8 mouse cellular contexts compared by ENCODE assay signal in the genomic region with DNA sequence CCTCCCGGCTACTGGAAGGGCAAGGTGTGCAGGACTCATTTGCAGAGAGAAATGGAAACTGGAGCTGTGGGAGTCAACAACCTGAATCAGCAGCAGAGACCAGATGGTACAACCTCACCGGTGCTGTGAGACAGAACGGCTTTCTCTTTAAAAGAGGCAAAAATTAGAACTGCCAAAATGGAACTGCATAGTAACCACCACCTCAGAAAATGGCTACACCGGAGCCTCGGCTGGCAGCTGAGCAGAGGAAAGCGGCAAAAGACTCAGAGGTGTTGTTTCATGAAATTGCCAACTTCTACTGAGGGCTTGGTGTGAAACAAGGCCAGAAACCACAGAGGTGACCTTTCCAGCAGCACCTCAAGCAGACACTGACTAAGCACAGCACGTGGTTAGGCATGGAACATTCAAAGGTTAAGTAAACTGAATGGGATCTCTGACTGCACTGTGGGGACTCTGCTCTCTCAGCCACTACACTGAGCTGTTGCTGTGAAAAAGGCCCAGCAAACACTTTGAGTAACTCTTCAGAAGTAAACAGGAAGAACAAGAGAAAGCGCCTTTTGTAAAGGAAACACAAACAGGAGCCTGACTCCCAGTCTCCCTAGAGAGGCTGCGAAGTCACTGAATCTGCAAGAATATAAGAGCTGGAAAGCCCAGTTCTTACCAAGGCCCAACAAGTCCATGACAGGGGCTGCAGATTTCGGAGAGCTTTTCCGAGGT. TPM values are rescaled to one million over a fixed set of nuclear protein-coding genes. Genes with fewer than 3 reads are reported as not detected.
A peak's percentile ranks its signal among the peaks of the same experiment; 100 is the strongest.
DNase-seq lines count a peak whose midpoint lies in the region; ATAC-seq and TF ChIP-seq lines count a peak whose summit lies in the region.

No protein-coding gene starts in this region.

- H3K9me3 ChIP-seq in lung, postnatal 0 days (ENCODE audit: low read length) = no peaks in the 10 kb centered on the region
- H3K9me3 ChIP-seq in forebrain, embryonic 16.5 days (ENCODE audit: control insufficient read depth, low read length) = no peaks in the 10 kb centered on the region

- H3K4me1 ChIP-seq in lung, postnatal 0 days (ENCODE audit: insufficient read depth, low read depth, low read length) = no peaks in the 10 kb centered on the region
- no peaks in the 10 kb centered on the region for H3K4me1 ChIP-seq in forebrain, embryonic 16.5 days (replicated peaks; ENCODE audit: control insufficient read depth, insufficient read depth, low read length)

- H3K4me2 ChIP-seq in lung, postnatal 0 days (replicated peaks; ENCODE audit: low read depth, low read length) = no peak overlapping the region
- no peak overlapping the region for H3K4me2 ChIP-seq in forebrain, embryonic 16.5 days (ENCODE audit: low read length)

- peaks cover 13% of the 10 kb centered on the region; the same call in 1 of the 2 replicates for H3K36me3 ChIP-seq in lung, postnatal 0 days (ENCODE audit: insufficient read depth, low read length)
- peaks cover 13% of the 10 kb centered on the region for H3K36me3 ChIP-seq in forebrain, embryonic 16.5 days (ENCODE audit: control insufficient read depth, insufficient read depth)

- TF ChIP-seq EP300 in lung, postnatal 0 days (IDR thresholded peaks at IDR 0.05) = no peak

- H3K4me3 ChIP-seq in lung, postnatal 0 days (ENCODE audit: low read depth, low read length) = no peak overlapping the region
- H3K4me3 ChIP-seq in forebrain, embryonic 16.5 days (replicated peaks; ENCODE audit: low read length) = no peak overlapping the region

- DNase-seq in cerebellum, adult 11 months = peak; percentile 34
- DNase-seq in cerebellum, postnatal 14 days = no peak
- peak; percentile 25 to 30 for DNase-seq in spleen, postnatal 36 days (ENCODE audit: low spot score in 2 of 2)
- no peak for DNase-seq in spleen, postnatal 4 days (ENCODE audit: low spot score in 2 of 2)
- peak; percentile 31 for DNase-seq in lung, postnatal 0 days (ENCODE audit: low spot score)
- no peak for DNase-seq in ovary, postnatal 36 days (ENCODE audit: low spot score)
- no peak for DNase-seq in embryo, embryonic 10 days (ENCODE audit: low spot score)

- WGBS in lung, postnatal 0 days = 67% methylated on average over 11 of the region's 11 CpGs
- WGBS in forebrain, embryonic 16.5 days = 88% methylated on average over 11 of the region's 11 CpGs

- ATAC-seq in lung, postnatal 0 days = peak; percentile 70
- no peak for ATAC-seq in forebrain, embryonic 16.5 days

- no peak overlapping the region for H3K9ac ChIP-seq in lung, postnatal 0 days (replicated peaks; ENCODE audit: low read depth)
- no peak overlapping the region for H3K9ac ChIP-seq in forebrain, embryonic 16.5 days (replicated peaks; ENCODE audit: low read depth, low read length)

- no peak for TF ChIP-seq CTCF in lung, postnatal 0 days (IDR thresholded peaks at IDR 0.05)

- H3K27me3 ChIP-seq in lung, postnatal 0 days (replicated peaks; ENCODE audit: insufficient read depth, low read length) = no peaks in the 10 kb centered on the region
- H3K27me3 ChIP-seq in forebrain, embryonic 16.5 days (replicated peaks; ENCODE audit: control insufficient read depth, insufficient read depth, low read length) = no peaks in the 10 kb centered on the region

- no peak overlapping the region for H3K27ac ChIP-seq in lung, postnatal 0 days (ENCODE audit: low read length)
- no peak overlapping the region for H3K27ac ChIP-seq in forebrain, embryonic 16.5 days (ENCODE audit: low read length)

RNA-seq across cellular contexts. Expression of a gene that starts 23.4 kb away (rescaled TPM):
- 6.7 TPM in 2 replicates for polyA plus RNA-seq in lung, postnatal 0 days (2015; fragmentation: Nextera tagmentation; extraction: Ambion mirVana)
- polyA plus RNA-seq in forebrain, embryonic 16.5 days (2015; fragmentation: Nextera tagmentation; extraction: Ambion mirVana) = 5.3 and 5.6 TPM in 2 replicates

RNA-seq across cellular contexts. Expression of a gene that starts 42.2 kb away (rescaled TPM):
- polyA plus RNA-seq in lung, postnatal 0 days (2015; fragmentation: Nextera tagmentation; extraction: Ambion mirVana) = 10.8 and 12.4 TPM in 2 replicates
- 34.4 and 36.8 TPM in 2 replicates for polyA plus RNA-seq in forebrain, embryonic 16.5 days (2015; fragmentation: Nextera tagmentation; extraction: Ambion mirVana)

RNA-seq across cellular contexts. Expression of a gene that starts 50.1 kb away (rescaled TPM):
- 12.6 and 13.1 TPM in 2 replicates for polyA plus RNA-seq in lung, postnatal 0 days (2015; fragmentation: Nextera tagmentation; extraction: Ambion mirVana)
- 44.6 and 44.9 TPM in 2 replicates for polyA plus RNA-seq in forebrain, embryonic 16.5 days (2015; fragmentation: Nextera tagmentation; extraction: Ambion mirVana)

Comparison
In these comparisons a context has a peak if more than half of its experiments do, and no peak if none do; other contexts are left out.
1. DNase-seq: peak in cerebellum, adult 11 months (single experiment), spleen, postnatal 36 days (2 of 2) and lung, postnatal 0 days (single experiment); none in cerebellum, postnatal 14 days (0 of 2), spleen, postnatal 4 days (0 of 2), ovary, postnatal 36 days (single experiment) and embryo, embryonic 10 days (single experiment).